Mouse (Mus musculus): ENCODE results near the gene Topaz1.
A peak's percentile ranks its signal among the peaks of the same experiment; 100 is the strongest.

Topaz1 gene

DNA sequence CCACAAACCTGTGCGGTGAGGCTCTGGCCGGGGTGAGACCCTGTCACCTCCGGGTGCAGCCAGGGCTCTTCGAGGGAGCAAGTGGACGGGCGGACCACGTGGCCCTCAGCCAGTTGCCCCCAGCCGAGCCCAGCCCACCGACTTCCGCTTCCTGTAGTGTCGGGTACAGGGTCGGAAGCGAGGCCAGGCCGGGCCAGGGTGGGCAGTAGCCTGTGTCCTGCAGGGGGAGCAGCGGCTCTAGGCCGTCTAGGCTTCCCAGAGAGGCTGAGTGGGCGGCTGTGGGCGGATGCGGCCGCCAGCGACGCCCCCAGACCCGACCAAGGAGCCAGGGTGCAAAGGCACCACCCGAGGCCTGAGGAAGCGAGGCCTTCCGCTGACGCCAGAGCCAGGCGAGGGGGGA lies at the start of gene Topaz1:
Gene Topaz1, plus strand, starts transcription at position 287 of the 400 bp plus-strand sequence.
- no peak for DNase-seq

DNA sequence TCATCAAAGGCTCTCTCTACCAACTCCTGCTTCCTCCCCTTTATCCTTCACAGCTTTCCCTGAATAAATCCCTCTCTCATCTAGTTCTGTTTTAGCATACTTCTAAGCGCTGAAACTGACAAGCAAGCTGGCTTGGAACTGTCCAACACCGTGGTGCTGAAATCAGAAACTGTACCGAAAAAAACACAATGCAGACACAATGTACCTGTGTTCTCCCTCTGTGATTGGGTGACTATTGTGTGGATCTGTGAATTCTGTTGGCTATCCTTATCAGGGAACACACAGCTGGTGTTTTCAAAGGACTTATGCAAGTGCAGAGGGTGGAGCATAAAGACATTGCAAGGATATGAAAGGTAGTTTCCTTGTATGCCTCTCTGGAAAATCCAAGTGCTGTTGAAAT lies 45.3 kb upstream of the Topaz1 start:
- peak in 1 of 2 experiments; percentile 38 for DNase-seq

DNA sequence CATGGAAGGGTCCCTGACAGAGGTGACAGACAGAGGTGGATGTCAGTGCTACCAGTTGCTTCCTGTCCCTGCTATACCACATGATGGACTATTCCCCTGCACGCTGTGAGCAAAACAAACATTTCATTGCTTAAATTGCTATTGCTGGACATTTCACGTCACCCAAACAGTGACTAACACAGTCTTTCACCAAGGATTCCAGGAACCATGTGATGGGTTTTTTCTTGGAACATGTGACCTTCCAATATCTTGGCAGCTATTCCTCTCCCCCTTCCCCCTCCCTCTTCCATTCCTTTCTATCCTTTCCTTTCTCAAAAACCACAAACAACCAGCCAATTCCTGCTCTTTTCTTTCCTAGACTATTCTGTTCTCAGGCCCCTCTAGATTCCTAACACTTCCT lies 33.3 kb upstream of the Topaz1 start:
- DNase-seq: no peak

DNA sequence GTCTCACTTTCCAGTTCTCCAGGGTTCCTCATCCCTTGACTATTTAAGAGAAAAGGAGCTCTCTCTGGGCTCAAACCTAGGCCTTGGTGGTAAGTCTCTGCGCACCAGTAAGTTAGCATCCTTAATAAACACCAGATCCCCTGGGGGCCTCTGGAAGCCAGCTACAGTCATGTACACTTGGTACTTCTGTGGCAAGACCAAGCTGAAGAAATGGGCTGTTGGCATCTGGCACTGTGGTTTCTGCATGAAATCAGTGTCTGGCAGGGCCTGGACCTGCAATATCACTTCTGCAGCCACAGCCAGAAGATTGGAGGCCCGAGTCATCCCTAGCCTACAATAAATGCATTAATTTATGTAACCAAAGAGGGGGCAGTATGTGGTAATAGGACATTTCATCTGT lies 32.1 kb upstream of the Topaz1 start:
- no peak for DNase-seq

DNA sequence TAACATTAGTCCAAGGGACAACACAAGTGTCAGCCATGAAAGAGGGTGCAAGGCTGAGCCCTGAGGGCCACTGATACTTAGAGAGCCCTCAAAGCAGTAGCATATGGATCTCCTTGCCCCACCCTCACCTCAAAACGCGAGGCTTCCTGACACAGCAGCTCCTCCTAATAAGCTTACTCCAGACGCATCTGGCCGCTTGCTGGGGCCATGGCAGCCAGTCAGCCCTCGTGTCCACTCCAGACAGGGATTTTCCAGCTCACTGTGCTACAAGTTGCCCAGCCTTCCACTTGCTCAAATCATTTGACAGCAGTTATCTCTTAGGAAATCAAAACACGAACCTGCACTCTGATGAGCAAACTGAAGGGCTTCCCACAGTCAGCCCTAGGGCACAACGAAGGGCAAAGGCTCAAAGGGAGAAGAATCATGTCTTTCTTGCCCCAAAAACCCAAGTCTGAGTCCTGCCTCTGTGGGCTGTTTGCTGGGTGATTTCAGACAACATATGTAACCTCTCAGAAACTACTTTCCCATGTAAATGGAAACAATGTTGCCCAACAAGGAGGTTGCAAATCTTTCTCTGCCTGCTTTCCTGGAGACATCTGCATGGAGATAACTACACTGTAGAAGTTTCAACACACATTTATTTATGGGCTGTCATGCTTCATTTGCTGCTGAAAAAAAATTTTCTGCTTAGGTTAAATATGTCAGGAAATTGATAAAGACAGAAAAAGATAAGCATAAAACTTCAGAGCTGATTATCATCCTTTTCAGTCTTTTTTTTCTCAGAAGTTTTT lies 30.8 kb upstream of the Topaz1 start:
- DNase-seq: no peak

DNA sequence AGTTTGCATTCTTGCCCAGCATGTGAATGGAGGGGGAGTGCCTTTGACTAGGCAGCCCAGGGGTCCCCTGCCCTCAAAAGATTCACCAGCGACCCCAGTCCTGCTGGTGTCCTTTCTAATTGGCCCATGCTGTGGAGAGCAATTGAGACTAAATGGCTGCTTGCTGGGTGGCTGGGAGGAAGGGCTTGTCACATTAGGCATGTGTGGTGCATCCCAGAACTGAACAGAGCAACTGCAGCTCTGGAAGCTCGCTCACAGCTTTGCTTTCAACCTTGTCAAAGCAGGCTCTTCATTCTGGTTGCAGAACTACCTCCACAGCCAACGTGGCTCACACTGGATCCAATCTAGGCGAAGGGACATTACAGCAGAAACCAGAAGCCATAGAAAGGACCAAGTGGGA lies 24.9 kb upstream of the Topaz1 start:
- DNase-seq: no peak

DNA sequence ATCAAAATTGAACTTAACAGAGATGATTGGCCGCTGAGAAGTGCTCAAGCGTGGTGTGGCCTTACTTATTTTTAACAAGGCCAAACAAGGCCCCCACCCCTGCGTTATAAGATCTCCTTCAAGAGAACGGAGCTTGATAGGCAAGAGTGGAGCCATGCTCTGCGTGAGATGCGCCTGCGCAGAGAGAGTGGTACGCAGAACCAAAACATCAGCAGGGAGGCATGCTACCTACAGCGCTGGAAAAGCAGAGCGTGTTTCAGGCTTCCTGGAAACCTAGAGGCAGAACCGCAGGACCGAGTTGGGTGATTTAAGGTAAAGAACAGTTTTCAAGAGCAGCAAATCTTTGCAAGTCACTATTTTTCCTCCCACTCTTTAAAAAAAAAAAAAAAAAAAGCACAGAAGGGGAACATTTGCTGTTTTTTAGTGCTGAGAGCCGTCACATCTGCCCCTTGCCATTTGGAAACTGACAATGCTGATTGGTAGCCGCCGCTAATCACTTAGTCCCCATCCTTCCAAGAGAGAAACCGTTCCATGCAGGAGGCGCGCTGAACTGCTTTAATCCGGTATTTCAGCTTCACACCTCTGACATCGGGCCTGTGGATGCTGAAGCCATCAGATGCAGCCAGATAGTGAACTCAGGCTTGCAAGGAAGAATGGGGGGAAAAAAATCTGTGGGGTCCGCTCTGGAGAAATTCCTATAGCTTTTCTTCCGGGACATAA lies 21.9 kb upstream of the Topaz1 start:
- no peak for DNase-seq

DNA sequence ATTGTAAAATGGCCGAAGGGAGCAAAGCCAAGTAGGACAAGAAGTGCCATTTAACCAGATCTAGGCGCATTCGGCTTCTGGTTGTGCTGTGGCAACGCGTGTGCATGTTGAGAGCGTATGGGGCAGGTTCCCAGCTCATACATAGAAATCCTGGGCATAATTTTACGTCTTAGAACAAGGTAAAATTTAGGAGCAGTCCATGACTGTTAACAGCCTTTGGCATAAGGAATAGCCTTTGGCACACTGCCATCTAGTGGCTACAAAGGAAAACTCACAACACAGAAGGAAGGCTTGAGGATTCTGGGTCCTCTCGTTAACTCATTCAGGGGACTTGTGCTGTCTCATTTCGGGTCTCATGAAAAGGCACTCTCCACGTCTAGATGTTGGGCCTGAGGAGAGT lies 17.6 kb upstream of the Topaz1 start:
- DNase-seq: peak in 1 of 2 experiments; percentile 62

DNA sequence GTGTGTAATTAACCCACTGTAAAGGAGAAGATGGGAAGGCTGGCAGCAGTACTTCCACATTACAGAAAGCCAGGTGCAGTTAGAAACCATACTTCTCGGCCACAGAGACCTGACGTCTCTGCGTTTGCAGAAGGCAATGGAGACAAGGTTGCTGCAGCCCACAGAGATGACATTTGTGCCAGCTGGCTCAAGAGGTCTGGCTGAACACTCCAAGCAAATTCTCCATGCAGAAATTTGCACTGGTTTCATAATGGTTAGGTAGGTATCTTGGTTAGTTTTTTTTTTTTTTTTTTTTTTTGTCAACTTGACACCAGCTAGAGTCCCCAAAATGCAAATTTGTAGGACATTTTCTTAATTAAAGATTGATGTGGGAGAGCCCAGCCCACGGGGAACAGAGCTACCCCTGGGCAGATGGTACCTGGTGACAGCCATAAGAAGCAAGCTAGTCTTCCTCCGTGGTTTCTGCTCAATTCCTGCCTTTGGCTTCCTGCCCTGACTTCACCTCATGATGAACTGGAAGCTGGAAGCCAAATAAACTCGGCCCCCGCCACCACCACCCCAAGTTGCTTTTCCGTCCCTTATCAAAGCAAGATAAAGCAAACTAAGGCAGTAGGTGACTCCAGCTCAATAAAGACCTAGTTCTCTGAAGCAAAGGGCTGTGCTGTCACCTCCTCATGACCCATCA lies 14.9 kb upstream of the Topaz1 start:
- no peak for DNase-seq

DNA sequence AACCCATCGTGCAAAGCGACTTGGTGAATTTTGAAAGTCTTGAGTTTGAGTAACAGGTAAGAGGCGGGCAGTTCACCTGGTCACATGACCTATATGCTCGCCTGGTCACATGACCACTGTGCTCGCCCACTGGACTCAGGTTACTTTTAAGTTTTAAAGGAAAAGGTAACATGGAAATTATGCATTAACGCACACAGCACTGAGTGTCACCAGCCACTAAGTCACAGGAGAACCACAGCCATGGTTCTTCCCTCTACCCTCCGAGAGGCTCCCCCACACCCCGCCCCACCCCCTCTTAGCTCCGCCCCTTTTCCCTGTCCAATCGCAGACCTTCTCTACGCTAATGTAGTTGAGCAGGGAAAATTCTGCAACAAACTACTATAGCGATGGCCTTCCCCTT lies 13.9 kb upstream of the Topaz1 start:
- no peak for DNase-seq

DNA sequence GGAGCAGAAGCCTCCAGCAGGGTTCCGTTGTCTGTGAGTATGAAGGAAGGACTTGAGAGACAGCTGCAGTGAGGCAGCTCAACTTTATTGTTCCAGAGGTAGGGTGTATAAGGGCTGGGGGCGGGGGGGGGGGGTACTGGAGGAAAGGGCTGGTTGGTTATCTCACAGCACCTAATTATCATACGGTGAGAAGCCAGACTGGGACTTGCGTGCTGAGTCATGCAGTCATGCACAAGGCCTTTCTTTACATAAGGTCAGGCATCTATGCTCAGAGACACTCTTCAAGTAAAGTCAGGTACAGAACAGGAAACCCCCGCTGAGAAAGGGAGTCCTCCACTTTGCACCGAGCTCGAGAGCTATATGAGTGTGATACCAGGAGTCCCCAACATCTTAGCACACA lies 12.2 kb upstream of the Topaz1 start:
- DNase-seq: no peak

DNA sequence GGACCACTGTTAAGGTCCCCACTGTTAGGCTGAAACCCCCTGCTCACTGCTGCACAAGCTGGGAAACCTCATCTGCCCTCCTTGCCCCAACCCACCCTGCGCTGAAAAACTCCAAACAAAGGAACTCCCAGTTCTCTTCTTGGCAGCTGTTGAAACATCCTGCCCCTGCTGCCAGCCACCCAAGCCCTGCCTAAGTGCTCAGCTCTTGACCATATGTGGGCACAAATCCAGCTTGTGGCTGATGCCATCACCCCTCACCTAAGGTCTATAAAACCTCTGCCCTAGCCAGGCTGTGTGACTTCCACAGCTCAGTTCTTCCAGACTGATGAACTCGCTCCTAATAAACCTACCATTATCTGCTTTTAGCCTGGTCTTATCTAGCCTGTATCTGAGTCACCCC lies 11.1 kb upstream of the Topaz1 start:
- no peak for DNase-seq

DNA sequence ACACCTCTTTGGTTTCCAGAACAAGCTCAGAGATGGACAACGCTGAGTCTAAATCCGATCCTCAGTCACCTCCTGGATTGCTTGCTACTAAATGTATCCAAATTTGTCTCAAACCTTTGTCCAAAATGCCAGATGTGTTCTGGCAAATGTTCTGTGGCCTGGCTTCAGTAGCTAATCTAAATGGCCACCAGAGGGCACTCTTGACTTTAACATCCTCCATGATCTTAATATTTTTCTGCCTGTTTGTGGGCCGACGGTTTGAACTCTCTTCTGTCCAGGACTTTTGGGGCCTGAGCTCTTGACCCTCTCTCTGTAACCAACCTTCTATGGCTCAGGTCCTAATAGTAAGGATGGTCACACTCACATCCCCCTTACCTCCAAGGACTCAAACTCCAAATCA lies 10.4 kb upstream of the Topaz1 start:
- DNase-seq: peak in 1 of 2 experiments; percentile 62

DNA sequence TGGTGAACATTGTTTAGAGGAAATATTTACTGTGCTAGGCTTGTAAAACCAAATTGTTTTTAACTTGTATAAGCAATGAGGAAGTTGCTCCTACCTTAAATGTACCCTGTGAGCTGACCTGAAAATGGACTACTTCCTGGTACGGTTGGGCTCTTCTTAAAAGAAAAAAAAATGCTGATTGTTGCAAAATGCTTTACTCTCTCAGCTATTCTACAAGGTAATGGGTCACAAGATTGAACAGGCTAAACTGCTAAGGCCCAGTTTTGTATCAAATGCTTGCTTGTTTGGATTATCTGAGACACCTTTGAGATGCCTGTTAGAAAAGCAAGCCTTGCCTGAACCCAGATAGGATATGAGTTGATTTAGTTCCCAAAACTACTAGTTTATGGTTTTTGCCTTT lies 1.3 kb upstream of the Topaz1 start:
- DNase-seq: no peak

DNA sequence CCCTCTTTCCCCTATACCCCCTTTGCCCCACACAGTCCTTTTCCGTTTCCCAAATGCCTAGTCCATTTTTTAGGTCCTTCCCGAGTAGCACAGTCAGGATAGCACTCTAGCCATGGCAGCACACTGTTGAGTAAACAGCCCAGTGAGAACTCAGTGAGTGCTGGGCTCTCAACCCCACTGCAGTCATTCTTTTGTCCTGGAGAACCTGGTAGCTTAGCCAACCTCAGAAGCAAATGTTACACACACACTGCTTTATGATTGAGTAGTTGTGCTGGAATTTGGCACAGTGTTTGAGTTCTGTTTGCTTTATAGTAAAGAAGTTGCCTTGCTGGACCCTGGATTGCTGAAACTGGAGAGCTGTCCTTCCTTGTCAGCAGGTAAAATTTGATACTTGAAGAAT lies 10.5 kb downstream of the Topaz1 start:
- peak in 1 of 2 experiments; percentile 58 for DNase-seq

DNA sequence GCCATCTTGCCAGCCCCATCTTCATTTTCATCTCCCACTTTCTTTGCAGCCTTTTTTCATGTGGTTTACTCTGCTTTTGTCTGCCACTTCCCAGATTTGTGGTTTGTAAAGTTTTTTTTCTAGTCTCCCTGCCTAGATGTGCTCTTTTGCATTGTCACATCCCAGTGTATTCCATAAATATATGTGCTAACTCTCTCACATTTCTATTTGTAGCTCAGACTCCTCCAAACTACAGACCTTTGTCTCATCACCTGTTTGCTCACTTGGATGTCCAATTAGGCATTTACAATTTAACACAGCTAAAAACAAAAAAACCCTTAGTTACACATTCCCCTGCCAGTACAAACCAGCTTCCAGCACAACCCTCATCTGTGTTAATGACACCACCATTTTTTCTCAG lies 13.0 kb downstream of the Topaz1 start:
- no peak for DNase-seq

DNA sequence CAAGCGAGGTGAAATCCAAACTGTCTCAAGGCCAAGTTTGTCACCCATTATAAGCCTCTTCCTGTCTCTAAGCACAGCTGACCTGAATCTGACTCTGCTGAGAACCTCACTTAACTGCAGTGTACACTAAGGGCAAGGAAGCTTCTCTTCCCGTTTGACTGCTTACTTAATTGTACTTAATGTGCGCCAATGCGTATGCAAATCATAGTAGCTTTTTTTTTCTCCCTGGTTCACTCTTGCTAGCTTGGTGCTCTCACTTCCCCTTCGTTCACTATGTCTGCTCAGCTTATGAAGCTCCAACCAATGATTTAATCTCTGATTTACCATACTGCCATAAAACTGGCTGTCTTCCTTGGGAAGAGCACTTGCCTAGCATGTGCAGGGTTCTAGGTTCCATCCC lies 38.1 kb downstream of the Topaz1 start:
- no peak for DNase-seq

DNA sequence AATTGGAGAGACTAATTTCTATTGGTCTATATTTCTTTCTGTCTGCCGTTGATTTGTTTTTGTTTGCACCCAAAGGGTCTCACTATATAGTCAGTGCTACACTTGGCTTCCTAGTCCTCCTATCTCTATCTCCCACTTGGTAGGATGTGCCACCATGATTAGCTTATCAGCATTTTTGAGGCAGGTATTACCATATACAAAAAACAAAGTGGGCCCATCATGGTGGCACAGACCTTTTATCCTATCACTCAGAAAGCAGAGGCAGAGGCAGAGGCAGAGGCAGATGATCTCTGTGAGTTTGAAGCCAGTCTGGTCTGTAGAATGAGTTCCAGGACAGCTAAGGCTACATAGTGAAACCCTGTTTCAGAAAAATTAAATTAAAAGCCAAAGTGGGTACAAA lies 39.4 kb downstream of the Topaz1 start:
- DNase-seq: no peak

DNA sequence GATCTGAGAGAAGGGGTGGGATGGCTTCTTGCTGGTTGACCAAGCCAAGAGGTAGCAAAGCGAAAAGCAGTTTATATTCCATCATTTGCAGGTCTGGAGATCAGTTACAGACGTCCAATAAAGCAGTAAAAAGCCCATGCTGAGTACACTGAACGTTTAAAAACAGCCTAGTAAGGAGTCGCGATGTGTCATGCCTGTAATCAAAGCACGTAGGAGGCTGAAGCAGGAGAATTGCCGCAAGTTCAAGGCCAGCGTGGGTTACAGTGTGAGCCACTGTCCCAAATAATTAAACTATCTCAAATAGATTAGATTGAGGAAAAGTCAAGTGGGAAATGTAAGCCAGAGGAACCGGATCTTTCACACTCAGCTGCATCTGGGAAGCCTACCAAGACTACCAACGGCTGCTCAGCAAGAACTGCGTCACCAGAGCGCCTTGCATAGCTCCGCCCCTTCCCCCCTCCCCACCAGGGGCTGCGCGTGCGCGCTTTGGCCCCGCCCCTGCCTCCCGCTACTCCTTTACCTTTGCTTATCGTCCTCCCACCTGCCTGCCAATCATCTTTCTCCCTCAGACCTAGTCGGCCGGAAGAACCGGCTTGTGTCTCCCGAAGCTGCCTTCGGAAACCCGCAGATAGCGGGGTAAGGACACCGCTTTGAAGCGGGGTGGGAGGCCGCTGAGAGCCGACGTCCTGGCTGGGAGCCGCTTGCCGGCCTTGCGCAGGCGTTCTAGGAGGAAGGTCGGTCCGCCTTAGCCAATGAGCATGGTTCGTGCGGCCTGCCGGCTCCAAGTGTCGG lies 58.1 kb downstream of the Topaz1 start, which contains the start of gene Tcaim:
Gene Tcaim, plus strand, starts transcription at position 487 of the 792 bp plus-strand sequence.
- DNase-seq: peak; percentile 94

DNA sequence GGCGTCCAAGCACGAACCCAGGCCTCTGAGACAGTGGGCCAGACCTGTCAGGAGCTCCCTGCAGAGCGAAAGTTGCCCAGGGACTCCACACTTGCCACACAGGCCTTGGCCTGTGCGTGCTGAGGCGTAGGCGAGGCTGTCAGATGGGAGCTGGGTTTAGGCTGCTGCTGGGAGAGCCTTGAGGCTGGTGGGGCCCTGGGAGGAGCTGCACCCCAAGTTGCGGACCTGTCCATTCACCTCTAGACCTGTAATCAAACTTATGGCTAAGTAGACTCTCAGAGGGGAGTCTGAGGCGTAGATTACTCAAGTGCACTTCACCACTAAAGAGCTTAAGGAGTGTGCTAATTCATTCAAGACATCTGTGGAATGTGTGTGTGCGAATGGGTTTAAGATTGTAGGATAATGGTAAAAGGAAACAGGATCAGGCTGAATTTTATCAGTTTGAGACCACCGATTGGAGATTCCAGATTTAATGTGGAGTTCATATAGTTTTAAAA lies 58.7 kb downstream of the Topaz1 start:
- DNase-seq: no peak

DNA sequence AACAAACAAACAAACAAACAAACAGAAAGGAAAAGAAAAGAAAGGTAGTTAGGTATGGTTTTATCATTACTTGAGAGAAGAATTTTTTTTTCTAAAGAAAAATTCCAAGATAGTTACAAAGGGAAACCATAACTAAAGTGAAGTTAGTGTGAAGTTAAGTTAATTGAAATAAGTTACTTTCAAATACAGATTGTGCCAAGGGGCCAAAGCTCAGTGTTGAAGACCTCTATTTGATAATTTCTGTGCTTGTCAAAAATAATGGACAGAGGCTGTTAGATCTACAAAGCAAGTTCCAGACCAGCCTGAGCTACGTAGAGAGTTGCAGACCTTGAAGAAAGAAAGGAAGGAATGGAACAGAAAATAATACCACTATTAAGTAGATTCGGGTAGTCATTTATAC lies 60.0 kb downstream of the Topaz1 start:
- DNase-seq: no peak

DNA sequence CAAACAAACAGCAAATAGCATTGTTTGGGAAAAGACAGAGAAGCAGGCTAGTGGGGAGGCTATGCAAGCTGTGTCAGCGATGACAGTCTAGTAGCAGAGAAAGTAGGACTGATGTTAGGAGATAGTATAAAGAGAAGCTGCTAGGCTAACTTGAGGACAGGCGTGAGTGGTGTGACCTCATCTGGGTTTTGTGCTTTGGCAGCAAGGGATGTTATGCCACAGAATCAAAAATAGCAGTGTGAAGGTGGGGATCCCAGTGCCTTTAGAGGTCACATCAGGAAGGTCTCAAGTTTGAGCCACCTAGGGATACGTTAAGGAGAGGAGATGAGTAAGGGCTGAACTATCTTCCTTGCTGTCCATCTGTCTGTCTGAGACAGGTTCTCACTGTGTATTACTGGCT lies 63.1 kb downstream of the Topaz1 start:
- no peak for DNase-seq

DNA sequence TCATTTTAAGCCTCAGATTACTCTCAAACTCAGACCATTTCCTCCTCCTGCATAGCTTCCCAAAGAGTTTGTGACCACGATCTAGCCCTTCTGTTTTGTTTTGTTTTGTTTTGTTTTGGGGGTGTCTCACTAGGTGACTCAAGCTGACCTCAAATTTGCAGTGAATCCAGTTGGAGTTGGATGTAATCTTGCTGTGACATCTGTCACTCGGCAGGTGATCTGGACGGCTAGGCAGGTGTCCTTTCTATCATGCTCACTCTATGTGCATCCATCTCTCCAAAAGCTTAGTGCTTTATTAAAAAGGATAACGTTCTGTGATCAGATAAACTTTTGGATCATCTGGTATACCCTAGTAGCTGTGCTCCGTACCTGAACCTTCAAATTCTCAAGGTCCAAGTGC lies 65.2 kb downstream of the Topaz1 start:
- no peak for DNase-seq
